Mouse (Mus musculus): ENCODE data around the gene H2-M5.
"Not testable (repeated sequence)": the region's sequence is repeated elsewhere in the genome, so short reads cannot be mapped to it uniquely, and the experiment has no call there.

Gene H2-M5

GRCm38 (mm10) chr17:36989437-36989836 lies at the start of gene H2-M5:
TSS of gene H2-M5 (minus strand) at chr17:36989537.
- DNase-seq (ENCODE audit: low read depth, low spot score) = no peak

GRCm38 (mm10) chr17:37029162-37029561 lies 39.8 kb upstream of the H2-M5 start:
- no peak for DNase-seq (ENCODE audit: low read depth, low spot score)

GRCm38 (mm10) chr17:37028683-37029120 lies 39.4 kb upstream of the H2-M5 start:
- DNase-seq (ENCODE audit: low read depth, low spot score) = peak; percentile 92

GRCm38 (mm10) chr17:37028212-37028611 lies 38.9 kb upstream of the H2-M5 start:
- DNase-seq (ENCODE audit: low read depth, low spot score) = no peak

- DNase-seq (ENCODE audit: low read depth, low spot score) = no peak
Measured at GRCm38 (mm10) chr17:37027486-37027885, 38.1 kb upstream of the H2-M5 start.

- DNase-seq (ENCODE audit: low read depth, low spot score) = no peak
Measured at GRCm38 (mm10) chr17:37026425-37026824, 37.1 kb upstream of the H2-M5 start.

GRCm38 (mm10) chr17:37022628-37023576 lies 33.6 kb upstream of the H2-M5 start, which contains the start of gene Mog:
TSS of gene Mog (minus strand) at chr17:37023398.
- DNase-seq (ENCODE audit: low read depth, low spot score) = no peak

GRCm38 (mm10) chr17:37019242-37019641 lies 29.9 kb upstream of the H2-M5 start:
- DNase-seq (ENCODE audit: low read depth, low spot score) = not testable (repeated sequence)

- DNase-seq (ENCODE audit: low read depth, low spot score) = no peak
Measured at GRCm38 (mm10) chr17:37018328-37018727, 29.0 kb upstream of the H2-M5 start.

- DNase-seq (ENCODE audit: low read depth, low spot score) = no peak
Measured at GRCm38 (mm10) chr17:37016333-37016732, 27.0 kb upstream of the H2-M5 start.

GRCm38 (mm10) chr17:37012141-37012540 lies 22.8 kb upstream of the H2-M5 start:
- no peak for DNase-seq (ENCODE audit: low read depth, low spot score)

GRCm38 (mm10) chr17:37011719-37012118 lies 22.4 kb upstream of the H2-M5 start:
- DNase-seq (ENCODE audit: low read depth, low spot score) = no peak

GRCm38 (mm10) chr17:37009460-37010042 lies 20.2 kb upstream of the H2-M5 start:
- no peak for DNase-seq (ENCODE audit: low read depth, low spot score)

- no peak for DNase-seq (ENCODE audit: low read depth, low spot score)
Measured at GRCm38 (mm10) chr17:37008161-37008560, 18.8 kb upstream of the H2-M5 start.

GRCm38 (mm10) chr17:37003366-37003765 lies 14.0 kb upstream of the H2-M5 start:
- no peak for DNase-seq (ENCODE audit: low read depth, low spot score)

- peak; percentile 25 for DNase-seq (ENCODE audit: low read depth, low spot score)
Measured at GRCm38 (mm10) chr17:37002364-37003330, 13.3 kb upstream of the H2-M5 start.

GRCm38 (mm10) chr17:37000863-37001262 lies 11.5 kb upstream of the H2-M5 start, which contains the start of gene Zfp57:
TSS of gene Zfp57 (plus strand) at chr17:37001163.
- no peak for DNase-seq (ENCODE audit: low read depth, low spot score)

GRCm38 (mm10) chr17:36998477-36998876 lies 9.1 kb upstream of the H2-M5 start:
- DNase-seq (ENCODE audit: low read depth, low spot score) = no peak

- DNase-seq (ENCODE audit: low read depth, low spot score) = peak; percentile 73
Measured at GRCm38 (mm10) chr17:36997033-36997735, 7.8 kb upstream of the H2-M5 start.

GRCm38 (mm10) chr17:36995448-36995847 lies 6.1 kb upstream of the H2-M5 start:
- DNase-seq (ENCODE audit: low read depth, low spot score) = no peak

- DNase-seq (ENCODE audit: low read depth, low spot score) = no peak
Measured at GRCm38 (mm10) chr17:36994528-36994927, 5.2 kb upstream of the H2-M5 start.
